Mouse (Mus musculus) layer of hippocampus, postnatal 36 days (tissue): ENCODE results near the gene Egf. TPM values are rescaled to one million over a fixed set of nuclear protein-coding genes. Genes with fewer than 3 reads are reported as not detected.
"Not testable (repeated sequence)": the region's sequence is repeated elsewhere in the genome, so short reads cannot be mapped to it uniquely, and the experiment has no call there.

Experiments
- DNase-seq, 2 experiments: peaks; one replicate each; pipeline ENCODE4 v3.0.0; 2022
- total RNA-seq, 2 experiments: library from RNA; stranded (reverse); gene quantifications; 2 replicates each; pipeline ENCODE4 v1.2.3; 2021

Egf gene
- 1 to 10 TPM; 1.2 to 2.0 TPM for total RNA-seq

DNA sequence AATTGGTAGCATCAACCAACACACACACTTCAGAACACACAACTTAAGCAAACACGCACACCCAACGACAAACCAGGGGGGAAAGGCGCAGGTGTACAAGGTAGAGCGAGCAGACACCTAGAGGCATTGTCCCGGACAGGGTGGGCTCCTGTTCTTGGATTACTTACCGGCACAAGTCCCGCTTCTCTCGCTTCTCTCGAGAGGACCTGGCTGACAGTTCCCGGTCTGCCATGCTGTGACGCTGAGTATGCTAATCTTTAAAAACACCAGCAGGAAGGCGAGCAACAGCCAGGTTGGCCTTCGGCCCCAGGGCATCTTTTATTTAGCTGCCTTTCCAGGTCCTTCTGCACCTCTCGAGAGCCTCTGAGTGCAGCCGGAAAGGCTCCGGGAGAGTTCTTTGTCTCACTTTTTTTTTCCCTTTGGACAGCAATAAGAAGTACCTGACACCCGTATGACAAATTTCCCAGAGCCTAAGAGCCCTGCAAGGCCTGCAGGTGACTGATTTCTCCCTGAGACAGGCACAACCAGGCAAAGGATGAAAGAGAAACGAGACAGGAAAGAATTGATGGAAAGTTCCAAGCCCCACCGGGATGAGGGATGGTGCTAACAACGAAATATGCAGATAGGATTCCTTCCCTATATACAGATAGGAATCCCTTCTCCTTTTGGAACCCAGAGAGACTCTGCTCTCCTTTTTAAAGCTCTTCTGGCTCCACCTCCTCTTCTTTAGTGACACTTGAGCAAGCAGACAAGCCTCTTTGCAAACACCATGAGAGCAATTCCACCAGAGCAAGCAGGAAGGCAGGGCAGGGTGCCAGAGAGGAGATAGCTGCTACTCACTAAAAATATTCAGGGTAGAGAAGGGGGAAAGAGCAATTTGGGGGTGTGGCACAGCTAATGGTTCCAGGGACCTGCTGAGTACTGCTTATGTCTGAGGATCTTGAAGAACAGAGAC, at the start of gene Egf:
Gene Egf, minus strand, starts transcription at position 667 of the 955 bp plus-strand sequence.
- DNase-seq: peak in 1 of 2 experiments; percentile 3

GRCm38 (mm10) chr3:129803765-129804164, 48.6 kb upstream of the Egf start, which contains the start of gene Lrit3:
Gene Lrit3 (minus strand): TSS chr3:129804030.
- DNase-seq: no peak

GRCm38 (mm10) chr3:129799011-129799410, 43.9 kb upstream of the Egf start:
- no peak for DNase-seq

- DNase-seq: no peak
These were observed 43.4 kb upstream of the Egf start for GRCm38 (mm10) chr3:129798551-129798950.

DNA sequence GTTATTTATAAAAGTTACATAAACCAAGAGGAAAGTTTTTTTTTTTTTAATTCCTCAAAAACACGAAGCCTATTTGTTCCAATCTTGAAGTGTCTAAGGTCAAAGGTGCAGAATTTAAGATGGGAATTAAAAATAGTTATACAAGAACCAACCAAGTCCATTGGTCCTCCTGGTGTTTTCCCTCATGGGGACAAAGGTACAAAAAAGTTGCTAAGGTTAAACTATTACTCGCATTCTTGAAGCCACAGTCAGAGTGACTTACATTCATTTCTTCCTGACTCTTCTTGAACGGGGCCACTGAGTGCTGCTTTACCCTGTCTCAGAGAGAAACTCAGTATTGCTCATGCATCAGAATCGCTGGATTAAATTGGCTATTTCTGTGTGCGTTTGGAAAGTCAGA, 42.2 kb upstream of the Egf start:
- no peak for DNase-seq

DNA sequence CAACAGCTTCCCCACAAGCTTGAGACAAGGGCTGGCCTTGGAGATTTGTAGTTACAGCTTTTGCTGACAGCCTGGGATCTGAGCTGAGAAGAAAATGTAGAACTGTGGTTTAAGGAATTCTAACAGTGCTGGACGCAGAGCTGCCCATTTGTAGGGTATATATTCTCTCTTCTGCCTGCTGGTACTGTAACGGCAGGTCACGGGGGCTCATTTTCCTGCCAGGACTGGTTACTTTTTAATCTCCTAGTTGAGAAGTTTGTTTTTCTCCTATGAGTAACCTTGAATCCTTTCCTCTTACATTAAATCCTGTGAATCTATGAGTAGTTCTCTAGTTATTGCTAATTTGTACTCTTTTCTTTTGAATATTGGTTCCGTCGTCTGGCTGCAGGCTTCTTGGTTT, 38.7 kb upstream of the Egf start:
- no peak for DNase-seq

- no peak for DNase-seq
These were observed 27.6 kb upstream of the Egf start for GRCm38 (mm10) chr3:129782746-129783145.

GRCm38 (mm10) chr3:129781435-129781834, 26.3 kb upstream of the Egf start:
- no peak for DNase-seq

- no peak for DNase-seq
These were observed 16.1 kb upstream of the Egf start for GRCm38 (mm10) chr3:129771210-129771609.

DNA sequence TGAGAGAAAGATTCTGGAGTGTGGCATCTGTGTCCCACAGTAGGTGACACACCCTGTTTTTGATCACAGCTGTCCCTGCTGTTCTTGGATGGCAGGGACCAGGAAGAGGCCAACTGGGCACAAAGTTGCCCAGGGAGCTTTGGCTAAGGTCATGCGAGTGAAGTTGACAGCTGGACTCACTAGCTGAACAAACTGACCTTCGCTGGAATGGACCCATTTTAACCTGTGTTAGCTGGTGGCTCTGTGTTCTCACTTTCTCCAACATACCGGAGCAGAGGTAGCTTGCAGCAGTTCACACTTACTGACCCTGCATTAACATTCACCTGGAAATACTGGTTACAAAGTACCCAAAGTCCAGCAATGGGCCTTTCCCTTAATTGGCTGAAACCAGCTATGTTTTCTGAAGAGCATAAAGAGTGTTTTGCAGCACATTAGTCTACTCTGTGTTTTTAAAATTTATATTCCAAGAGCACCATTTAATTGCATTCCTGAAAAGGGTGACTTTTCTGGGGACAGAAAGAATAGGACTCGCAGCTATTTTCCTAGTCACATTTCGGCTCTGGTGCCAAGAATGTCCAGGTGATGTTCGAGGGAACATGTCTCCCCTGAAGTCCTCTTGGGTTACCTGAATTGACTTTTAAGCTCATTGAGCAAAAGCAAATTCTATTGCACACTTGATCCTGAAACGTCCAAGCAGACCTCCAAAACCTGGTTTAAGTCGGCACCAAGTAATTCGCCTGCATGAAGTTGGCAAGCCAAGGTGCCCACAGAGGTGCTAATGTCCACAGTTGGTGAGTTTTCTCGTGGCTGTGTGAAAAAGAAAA, 12.1 kb upstream of the Egf start:
- no peak for DNase-seq

GRCm38 (mm10) chr3:129766106-129766505, 11.0 kb upstream of the Egf start:
- DNase-seq: no peak

DNA sequence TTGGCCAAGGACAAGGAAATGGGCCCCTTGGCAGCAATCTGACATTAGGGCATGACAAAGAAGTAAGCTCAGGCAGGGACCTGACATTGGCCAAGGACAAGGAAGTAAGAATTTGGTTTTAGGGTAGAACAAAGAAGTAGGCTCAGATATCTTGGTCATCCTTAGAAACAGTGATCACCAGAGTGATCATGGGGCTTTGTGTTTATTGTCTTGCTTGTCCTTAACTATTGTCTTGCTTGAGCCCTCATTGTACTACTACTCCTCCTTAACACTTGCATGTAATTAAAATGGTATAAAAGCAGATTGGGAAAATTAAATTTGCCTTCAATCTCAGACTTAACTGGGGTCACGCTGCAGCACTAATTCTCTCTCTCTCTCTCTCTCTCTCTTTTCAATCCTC, 2.5 kb upstream of the Egf start:
- not testable (repeated sequence) for DNase-seq

DNA sequence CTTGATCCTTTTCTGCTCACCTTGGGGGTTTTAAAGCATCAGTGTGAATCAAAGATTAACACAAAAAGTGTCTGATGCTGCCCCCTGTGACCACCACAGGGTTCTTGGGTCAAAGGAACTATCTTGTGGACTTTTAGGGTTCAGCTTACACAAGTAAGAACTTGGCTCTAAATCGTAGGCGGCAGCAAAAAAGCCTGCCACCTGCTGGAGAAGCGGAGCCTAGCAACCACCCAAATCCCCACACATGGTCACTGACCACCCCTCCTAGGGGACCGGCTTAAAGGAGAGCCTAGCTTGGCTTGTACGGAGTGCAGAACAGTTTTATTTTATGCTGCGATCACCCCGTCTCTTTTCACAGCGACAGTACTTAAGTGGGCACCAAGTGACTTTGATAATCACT, 10.3 kb downstream of the Egf start:
- DNase-seq: no peak

DNA sequence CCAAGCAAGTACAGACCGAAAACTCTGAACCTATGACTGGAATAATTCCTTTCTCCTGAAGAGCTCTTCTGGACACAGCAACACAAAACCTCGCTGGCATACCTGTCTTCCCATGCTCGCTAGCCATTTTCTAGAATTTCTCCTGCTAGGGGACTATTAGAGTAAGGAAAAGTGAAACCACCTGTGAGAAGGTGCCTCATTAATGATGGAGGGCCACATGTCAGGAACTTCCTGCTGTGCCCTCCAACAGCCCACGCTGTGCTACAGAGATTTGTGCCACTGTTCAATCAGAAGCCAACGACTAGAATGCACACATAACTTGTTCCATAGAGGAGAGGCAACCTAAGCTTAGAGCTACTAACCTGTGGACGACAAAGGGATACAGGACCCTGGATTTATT, 12.3 kb downstream of the Egf start:
- no peak for DNase-seq

DNA sequence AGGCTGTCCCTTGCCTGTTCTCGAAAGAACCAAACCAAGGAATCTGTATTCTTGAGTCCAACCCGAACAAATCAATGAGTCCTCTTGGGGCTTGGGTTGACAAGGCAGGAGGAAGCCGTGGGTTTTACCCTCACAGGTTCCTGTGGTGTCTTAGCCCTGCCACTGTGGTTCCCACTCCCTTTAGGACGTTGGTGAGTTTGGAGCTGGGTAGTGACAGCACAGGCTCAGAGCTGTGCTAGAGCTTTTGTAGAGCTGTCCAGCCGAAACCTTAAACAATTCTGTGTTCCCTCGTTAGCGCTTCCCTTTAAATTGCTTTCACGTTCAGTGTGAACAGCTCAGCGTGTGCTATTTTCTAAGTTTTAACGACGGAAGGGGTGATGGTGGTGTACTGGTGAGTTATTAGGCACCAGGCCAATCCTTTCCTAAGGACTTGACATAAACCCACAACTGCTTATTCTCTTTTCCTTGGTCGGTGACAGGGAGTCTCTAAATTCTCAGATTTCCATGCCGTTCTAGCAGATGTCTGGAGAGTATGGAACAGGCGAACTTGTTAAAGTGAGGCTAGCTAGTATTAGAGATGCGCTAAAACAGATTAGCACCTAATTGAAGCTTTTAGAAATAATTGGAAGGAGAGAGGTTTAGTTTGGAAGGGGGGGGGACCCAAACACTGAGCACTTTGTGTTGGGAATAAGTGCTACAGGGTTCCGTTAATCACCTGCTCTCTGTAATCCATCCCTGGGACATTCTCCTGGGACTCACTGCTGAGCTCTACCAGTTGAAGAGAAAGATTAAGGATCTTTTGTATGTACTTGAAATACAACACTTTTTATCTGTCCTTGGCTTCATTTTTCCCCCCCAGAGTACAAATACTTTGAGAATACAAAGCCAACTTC, 16.6 kb downstream of the Egf start:
- DNase-seq: no peak

- no peak for DNase-seq
These were observed 23.5 kb downstream of the Egf start for GRCm38 (mm10) chr3:129731636-129732035.

DNA sequence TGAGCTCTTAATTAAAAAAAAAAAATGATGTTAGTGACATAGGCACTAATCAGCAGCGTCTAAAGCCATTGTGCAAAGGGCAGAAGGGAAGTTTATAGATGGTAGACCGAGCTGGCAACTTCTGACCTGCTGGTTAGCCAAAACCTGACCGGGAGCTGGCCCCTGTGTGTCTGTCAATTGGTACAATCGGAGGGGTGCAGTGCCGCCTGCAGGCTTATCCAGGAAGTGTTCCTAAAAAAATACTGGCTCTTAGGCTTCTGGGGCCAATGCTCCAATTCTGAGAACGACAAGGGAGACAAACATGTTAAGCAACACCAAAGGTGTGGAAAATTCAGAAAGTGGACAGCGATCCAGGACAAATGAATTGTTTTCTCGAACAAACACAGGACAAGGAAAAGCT, 24.7 kb downstream of the Egf start:
- no peak for DNase-seq

DNA sequence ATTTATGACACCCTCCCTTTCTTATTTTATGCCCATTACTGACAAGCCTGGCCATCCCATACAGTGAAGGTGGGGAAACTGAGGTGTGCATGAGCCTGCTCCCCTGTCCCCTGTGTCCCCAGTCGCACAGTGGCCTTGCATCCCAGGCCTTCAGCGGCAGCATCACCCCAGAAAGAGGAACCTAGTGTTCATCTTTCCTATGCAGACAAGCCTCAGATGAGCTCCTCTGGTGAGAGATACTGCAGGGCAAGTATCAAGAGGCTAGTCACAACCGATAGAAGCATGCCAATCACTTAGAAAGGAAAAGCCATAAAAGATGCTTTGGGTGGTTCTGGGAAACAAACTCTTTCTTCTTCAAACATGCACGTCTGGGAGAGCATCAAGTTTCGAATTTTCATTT, 25.2 kb downstream of the Egf start:
- no peak for DNase-seq

DNA sequence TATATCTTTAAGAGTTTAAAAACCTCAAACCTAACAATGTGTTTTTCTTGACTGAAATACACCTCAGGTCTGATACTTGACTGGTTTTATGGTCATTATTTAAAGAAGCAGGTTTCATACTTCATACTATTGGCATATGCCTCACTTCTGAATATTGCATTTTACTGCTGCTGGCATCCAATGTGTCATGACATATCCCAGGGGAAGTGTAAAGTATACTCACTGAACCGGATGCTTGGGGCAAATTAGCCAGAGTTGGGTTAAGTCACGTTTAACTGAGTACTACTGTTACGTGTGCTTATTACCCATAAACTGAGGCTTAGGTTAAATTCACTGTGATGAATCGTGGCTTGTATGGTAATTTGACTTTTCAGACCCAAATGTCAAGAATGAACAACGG, 29.5 kb downstream of the Egf start:
- no peak for DNase-seq

DNA sequence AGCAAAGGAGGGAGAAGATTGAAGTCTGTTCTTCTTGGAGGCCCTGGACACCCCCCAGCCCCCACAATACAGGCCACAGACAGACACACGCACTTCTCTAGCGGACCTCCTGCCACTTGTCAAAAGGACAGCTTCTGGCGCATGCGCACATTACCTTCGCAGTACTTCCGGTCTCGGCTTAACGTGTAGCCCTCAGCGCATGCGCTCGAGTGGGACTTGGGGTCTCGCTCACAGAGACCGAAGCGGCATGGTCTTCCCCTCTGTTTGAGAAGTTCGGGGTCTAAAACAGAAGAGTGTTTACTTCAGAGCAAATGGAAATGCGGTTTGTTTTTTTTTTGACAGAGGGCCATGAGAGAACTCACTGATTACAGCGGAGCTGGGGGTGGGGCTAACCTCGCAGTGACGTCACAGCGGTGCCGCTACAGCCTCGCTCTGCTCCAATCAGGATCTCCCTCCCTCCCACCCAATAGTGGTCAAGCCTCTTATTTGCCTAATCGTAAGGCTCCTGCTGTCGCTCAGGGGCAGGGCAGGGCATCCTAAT, 30.1 kb downstream of the Egf start:
- peak; percentile 91 to 92 for DNase-seq

- DNase-seq: no peak
These were observed 30.6 kb downstream of the Egf start for GRCm38 (mm10) chr3:129724505-129724904.

DNA sequence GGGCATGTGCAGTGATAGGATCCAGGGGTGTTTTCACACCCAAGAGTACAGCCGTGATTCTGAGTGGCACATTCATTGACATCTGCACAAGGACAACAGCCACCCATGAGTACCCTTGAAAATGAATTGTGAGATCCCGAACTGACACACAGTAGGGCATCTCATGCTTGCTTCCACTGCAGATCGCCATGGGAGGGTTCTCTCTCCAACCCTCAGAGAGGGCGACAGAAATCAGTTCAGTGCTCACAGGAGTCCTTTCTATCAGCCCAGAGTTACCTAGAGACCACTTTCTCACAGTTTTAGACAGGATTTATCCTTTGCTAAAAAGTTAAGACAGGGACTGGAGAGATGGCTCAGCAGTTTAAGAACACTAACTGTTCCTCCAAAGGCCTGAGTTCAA, 31.8 kb downstream of the Egf start:
- no peak for DNase-seq
